Mouse (Mus musculus) cerebellum, adult 9-11 months (tissue): ENCODE measurements around the gene Gemin4.

Experiments used
- DNase-seq: peaks from one replicate; pipeline ENCODE4 v3.0.0; 2022

Gene Gemin4

GRCm38 (mm10) chr11:76217390-76217800 is at the start of gene Gemin4, which contains the start of gene Dbil5:
Gemin4 (minus strand) TSS chr11:76217664.
Dbil5 (plus strand) TSS chr11:76217608.
- peak; percentile 97 for DNase-seq

- no peak for DNase-seq
These were observed 45.3 kb upstream of the Gemin4 start for GRCm38 (mm10) chr11:76262611-76263351.

DNA sequence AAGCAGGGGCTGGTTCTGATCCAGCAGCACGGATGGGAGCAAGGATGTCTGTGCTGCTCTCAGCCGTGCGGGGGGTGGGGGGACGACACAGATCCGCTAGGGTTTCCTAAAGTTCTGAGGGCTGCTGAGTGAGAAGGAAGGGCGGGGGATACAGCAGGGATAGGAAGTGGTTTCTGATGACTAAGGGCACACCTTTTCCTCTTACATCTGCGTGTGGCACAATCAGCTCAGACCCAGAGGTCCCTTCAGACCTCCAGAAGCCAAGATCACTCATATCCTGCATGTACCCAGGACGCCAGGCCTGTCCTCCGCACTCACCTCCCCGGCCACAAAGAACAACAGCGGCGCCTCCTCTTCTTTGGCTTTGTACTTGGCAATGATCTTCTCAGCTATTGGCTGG is 43.8 kb upstream of the Gemin4 start:
- no peak for DNase-seq

- DNase-seq, result no peak
These were observed 43.0 kb upstream of the Gemin4 start for GRCm38 (mm10) chr11:76260208-76261050.

DNA sequence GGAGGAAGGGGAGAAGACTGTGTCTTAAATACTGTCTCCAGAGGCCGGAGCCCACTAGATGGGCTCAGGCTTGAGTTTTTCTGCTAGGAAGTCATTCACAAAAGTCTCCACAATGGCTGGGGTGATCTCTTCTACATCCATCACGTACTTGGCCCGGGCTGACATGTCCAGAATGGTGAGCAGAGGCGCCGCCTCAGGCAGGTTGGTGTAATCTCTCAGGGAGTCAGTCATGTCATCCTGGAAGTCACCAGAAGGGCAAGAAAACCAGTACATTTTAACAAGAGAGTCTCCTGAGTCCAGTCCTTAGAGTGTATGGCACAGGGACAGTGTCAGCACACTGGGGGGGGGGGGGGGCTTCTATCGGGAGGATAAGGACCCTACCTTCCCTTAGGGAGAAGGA is 41.0 kb upstream of the Gemin4 start:
- DNase-seq, result no peak

- DNase-seq, result no peak
These were observed 39.9 kb upstream of the Gemin4 start for GRCm38 (mm10) chr11:76257386-76257785.

- DNase-seq, result peak; percentile 44
These were observed 38.7 kb upstream of the Gemin4 start for GRCm38 (mm10) chr11:76256129-76256528.

- peak; percentile 93 for DNase-seq
These were observed 38.1 kb upstream of the Gemin4 start for GRCm38 (mm10) chr11:76255431-76256001.

DNA sequence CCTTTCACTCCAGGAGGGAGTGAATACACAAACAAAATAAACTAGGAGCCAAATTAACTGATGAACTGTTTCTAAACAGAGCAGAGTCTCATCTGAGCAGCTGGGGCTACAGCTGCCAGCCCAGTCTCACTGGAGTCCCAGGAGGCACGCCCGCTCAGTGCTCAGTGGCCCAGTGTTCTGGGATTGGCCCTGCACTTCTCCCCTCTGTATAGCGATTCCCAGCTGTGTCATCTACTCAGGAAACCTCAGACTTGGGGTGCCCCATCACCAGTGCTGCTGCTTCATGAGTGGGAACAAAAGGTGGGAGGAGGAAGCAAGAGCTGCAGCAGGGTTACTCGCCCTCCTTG is 36.4 kb upstream of the Gemin4 start:
- peak; percentile 47 for DNase-seq

DNA sequence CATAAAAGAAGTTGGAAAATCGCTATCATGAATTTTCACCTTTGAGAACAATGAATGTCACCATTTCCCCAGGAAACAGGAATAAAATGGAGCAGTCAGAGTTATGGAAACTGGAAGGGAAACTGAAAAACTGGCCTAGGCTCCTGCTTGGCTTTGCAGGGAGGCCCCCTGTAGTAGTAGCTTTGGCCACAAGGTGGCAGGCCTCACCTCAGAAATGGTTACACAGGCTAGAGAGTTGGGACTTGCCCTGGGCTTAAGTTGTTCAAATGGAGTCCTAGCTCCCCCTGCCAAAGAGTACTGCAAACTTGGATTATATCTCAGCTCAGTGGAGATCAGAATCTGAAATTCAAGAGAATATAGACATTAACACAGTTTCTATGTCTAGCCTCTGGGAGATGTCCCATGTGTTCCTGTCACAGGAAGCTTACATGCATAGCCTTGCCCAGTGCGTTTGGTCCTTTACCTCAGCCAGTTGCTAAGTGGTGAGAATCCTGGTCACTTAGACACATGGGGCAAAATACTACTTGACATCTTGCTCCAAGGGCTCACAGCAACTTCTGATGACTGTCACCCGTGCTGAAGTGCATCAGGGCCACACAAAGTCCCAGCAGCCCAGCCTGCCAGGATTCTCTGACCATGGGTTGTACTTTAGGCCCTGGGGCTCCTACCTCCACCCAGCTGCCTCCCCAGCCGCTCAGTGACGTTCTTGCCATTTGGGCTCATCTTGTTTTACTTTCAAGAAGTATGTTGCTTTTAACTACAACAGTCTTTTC is 35.9 kb upstream of the Gemin4 start:
- peak; percentile 84 for DNase-seq

GRCm38 (mm10) chr11:76252036-76252435 is 34.6 kb upstream of the Gemin4 start:
- DNase-seq, result peak; percentile 80

DNA sequence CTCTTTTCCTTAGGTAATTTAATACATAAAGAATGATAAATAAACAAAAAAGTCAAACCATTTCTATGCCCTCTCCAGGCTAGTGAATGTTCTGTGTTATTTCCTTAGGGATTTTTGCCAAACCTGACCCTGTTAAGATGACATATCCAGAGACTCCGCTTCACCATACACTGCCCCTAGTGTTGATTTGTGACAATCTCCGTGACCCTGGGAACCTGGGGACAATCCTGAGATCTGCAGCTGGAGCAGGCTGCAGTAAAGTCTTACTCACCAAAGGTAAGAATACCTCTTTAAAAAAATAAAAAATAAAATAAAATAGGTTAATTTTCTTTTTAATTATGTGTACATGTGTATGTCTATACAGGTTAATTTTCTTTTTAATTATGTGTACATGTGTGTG is 29.8 kb upstream of the Gemin4 start:
- DNase-seq, result no peak

- DNase-seq, result no peak
These were observed 29.0 kb upstream of the Gemin4 start for GRCm38 (mm10) chr11:76246439-76246838.

- DNase-seq, result peak; percentile 49
These were observed 26.5 kb upstream of the Gemin4 start for GRCm38 (mm10) chr11:76243811-76244546.

DNA sequence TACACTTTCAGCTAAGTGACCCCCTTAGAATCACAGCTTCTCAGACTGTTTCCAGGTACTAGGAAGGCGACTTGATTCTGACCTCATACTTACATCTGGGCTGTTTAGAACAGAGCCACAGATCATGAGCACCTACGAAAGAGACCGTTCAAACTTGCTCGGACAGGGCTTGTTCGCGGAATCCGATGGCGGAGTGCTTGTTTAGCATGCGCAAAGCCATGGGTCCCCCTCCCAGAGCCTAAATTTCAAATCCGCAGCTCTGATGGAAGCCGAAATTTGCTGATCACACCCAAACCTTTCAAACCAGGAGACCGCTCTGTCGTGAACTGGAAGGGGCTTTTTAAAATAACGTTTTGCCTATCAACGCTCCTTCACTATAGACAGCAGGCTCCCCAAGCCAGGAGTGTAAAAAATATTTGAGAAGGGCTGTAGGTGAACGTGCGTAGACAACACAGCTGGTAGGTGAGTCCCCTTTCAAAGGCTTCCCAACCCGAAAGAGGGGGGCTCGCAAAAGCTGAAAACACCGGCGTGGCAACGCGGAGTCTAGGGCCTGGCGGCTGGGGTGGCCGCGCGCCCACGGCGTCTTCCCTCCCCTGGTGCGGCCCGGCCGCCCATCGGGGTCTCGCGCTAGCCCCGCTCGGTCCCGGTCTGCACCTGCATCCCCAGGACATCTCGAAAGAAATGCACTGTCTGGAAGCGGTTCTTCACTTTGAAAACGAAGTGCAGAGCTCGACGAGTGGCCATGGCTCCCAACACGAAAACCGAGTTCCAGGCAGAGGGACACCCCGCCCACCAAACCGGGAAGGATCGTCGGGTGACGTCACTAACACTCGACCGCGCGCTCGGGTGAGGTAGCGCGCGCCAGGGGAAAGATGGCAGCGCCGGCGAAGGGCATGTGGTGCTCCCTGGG is 25.7 kb upstream of the Gemin4 start, which contains the start of the genes Mrm3 and Glod4:
Gene Mrm3 (plus strand): TSS at position 815 of the 910 bp plus-strand sequence.
Gene Glod4 (minus strand): TSS at position 825 of the 910 bp plus-strand sequence.
- DNase-seq, result peak; percentile 90

DNA sequence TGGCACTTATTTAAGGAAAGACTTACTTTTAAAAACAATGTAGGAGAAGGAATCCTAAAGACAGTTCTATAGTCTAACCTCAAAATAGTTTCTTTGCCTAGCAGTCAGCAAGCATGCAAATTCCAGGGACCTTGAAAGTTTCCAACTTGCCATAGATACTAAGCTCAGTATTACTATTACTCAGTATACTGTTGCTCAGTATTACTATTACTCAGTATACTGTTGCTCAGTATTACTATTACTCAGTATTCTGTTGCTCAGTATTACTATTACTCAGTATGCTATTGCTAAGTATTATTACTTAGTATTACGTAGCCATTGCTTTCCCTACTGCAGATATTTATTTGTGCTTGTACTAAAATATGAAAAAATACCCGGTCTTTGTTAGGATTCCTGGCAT is 22.3 kb upstream of the Gemin4 start:
- no peak for DNase-seq

DNA sequence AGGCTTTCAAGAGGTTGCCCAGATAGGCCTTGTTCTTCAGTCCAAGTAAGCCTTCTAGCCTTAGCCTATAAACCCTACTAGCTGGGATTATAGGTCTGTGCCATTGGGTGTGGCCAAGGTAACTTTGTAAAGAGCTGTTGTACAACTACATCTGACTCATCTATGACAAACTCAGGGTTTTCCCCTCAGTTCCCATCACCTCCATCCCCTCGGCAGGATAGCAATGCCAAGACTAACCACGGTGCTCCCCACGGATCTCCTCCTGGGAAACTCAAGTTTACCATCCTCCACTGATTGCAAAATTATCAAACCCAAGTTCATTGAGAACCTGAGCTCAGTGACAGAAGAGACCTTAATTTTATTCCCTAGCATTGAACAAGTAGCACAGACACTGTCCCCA is 18.7 kb upstream of the Gemin4 start:
- DNase-seq, result no peak

DNA sequence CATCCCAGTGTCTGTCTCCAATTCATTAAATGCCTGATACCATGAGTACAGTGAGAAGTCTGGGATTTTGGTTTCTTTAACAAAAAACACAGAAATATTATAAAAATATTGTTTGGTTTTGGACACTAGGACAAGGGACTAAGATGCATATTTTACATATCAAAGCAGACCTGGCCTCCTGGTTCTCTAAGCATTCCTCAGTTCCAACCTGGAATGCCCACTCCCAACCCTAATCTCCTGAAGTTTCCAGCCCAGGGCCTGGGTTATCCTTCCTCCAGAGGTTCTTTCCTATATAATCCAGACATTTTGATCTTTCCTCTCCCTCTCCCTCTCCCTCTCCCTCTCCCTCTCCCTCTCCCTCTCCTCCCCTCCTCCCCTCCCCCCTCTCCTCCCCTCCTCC is 7.6 kb upstream of the Gemin4 start:
- DNase-seq, result no peak

DNA sequence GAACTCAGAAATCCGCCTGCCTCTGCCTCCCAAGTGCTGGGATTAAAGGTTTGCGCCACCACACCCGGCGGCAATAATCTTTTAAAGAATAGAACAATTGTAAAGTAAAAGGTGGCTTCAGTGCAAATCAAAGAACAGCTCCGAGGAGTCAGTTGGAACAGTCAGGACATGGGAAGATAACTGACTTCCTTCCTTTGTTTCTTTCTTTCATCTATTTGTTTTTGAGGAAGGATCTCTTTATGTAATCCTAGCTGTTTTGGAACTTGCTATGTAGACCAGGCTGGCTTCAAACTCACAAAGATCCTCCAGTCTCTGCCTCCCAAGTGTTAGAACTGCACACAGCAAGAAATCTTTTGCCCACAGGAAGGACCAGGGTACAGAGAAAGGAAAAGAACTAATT is 7.2 kb upstream of the Gemin4 start:
- DNase-seq, result no peak

DNA sequence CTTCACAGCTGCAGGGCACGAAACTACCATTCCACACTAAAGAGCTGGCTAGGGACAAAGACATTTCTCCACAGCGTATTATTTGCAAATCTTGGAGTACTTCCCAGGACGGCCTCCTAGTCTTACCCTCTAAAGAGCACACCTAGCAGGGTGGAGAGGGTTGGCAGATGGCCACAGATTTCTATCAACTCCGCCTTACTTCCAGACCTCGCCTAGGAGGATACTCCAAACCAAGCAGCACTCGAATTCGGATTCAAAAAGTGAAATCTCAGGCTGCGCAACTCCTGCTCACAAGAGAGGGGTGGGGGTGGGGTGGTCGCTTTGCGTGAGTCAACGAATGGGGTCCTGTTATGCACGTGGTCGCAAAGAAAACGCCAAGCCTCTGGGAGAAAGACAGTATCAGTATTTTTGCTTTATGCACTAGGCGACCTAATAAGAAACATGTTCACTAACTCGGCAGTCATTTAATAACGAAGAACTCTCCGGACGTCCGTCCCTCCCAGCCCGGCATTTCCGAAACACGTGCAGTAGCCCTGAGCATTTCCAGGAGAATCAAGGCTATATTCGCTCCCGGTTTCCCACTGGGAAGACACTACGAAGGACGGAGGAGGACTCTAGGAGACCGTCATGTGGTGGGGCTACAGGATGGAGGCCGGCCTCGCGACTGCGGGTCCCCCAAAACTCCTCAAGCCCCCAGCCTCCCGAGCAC is 629 bp downstream of the Gemin4 start:
- DNase-seq, result peak; percentile 61
